Mouse (Mus musculus) spleen, adult 2 months (tissue): Measurements from ENCODE around the gene Car6.

Source experiments
- CTCF ChIP-seq: fragments of 200-500 bp; IDR thresholded peaks from 2 replicates; pipeline ENCODE4 v1.5.1; 2011; ENCODE audit warnings: mild to moderate bottlenecking, inconsistent platforms; ENCODE audit not compliant: insufficient read depth, insufficient read length, insufficient replicate concordance; ENCODE audit errors: extremely low read depth
- POLR2A ChIP-seq: fragments of 200-500 bp; IDR thresholded peaks from 2 replicates; pipeline ENCODE4 v1.6.1; 2011; ENCODE audit warnings: low read depth, low read length, inconsistent platforms

- no peak for TF ChIP-seq CTCF
- no peak for TF ChIP-seq POLR2A
Measured at GRCm38 (mm10) chr4:150234599-150235327, 33.6 kb upstream of the Car6 start.
